Mouse (Mus musculus): ENCODE measurements around the gene Tmem116.

The Tmem116 gene

GRCm38 (mm10) chr5:121451644-121452025 lies at the start of gene Tmem116:
Gene Tmem116 (plus strand): TSS chr5:121451893.
- DNase-seq, result no peak

GRCm38 (mm10) chr5:121407856-121408255 lies 43.8 kb upstream of the Tmem116 start:
- no peak for DNase-seq

GRCm38 (mm10) chr5:121410975-121411374 lies 40.7 kb upstream of the Tmem116 start:
- DNase-seq, result no peak

- no peak for DNase-seq
Observed at GRCm38 (mm10) chr5:121420721-121421120, 31.0 kb upstream of the Tmem116 start.

GRCm38 (mm10) chr5:121422787-121423186 lies 28.9 kb upstream of the Tmem116 start:
- no peak for DNase-seq

- DNase-seq, result no peak
Observed at GRCm38 (mm10) chr5:121423297-121423696, 28.4 kb upstream of the Tmem116 start.

- DNase-seq, result no peak
Observed at GRCm38 (mm10) chr5:121428954-121429353, 22.7 kb upstream of the Tmem116 start.

GRCm38 (mm10) chr5:121438131-121438530 lies 13.6 kb upstream of the Tmem116 start:
- DNase-seq, result no peak

GRCm38 (mm10) chr5:121438756-121439155 lies 12.9 kb upstream of the Tmem116 start:
- no peak for DNase-seq

- DNase-seq, result no peak
Observed at GRCm38 (mm10) chr5:121443548-121443947, 8.1 kb upstream of the Tmem116 start.

GRCm38 (mm10) chr5:121444870-121445269 lies 6.8 kb upstream of the Tmem116 start:
- DNase-seq, result no peak

GRCm38 (mm10) chr5:121448450-121448849 lies 3.2 kb upstream of the Tmem116 start:
- no peak for DNase-seq

GRCm38 (mm10) chr5:121449976-121450375 lies 1.7 kb upstream of the Tmem116 start:
- no peak for DNase-seq

- no peak for DNase-seq
Observed at GRCm38 (mm10) chr5:121450476-121450875, 1.2 kb upstream of the Tmem116 start.

- no peak for DNase-seq
Observed at GRCm38 (mm10) chr5:121451203-121451602, 490 bp upstream of the Tmem116 start.

GRCm38 (mm10) chr5:121452026-121452869 lies 555 bp downstream of the Tmem116 start, which contains the start of gene Erp29:
Gene Erp29 (minus strand): TSS chr5:121452506.
- peak; percentile 100 for DNase-seq

- no peak for DNase-seq
Observed at GRCm38 (mm10) chr5:121452906-121453305, 1.2 kb downstream of the Tmem116 start.

GRCm38 (mm10) chr5:121453743-121454502 lies 2.2 kb downstream of the Tmem116 start:
- no peak for DNase-seq

GRCm38 (mm10) chr5:121454503-121454782 lies 2.8 kb downstream of the Tmem116 start:
- no peak for DNase-seq

- DNase-seq, result no peak
Observed at GRCm38 (mm10) chr5:121455510-121456265, 4.0 kb downstream of the Tmem116 start.

GRCm38 (mm10) chr5:121461339-121462170 lies 9.9 kb downstream of the Tmem116 start:
- no peak for DNase-seq

- no peak for DNase-seq
Observed at GRCm38 (mm10) chr5:121462171-121462502, 10.4 kb downstream of the Tmem116 start.

- DNase-seq, result no peak
Observed at GRCm38 (mm10) chr5:121462967-121463366, 11.3 kb downstream of the Tmem116 start.

Data from right cerebral cortex, postnatal 25 days (tissue).